Mouse (Mus musculus): ENCODE results near the gene Pcp4.

- TF ChIP-seq CTCF (IDR thresholded peaks at IDR 0.05; ENCODE audit: low read depth): no peak
- TF ChIP-seq EP300 (optimal IDR thresholded peaks at IDR 0.05): no peak
Measured at GRCm38 (mm10) chr16:96502586-96502985, 35.2 kb downstream of the Pcp4 start.
